ENCODE assay signal across 8 mouse cellular contexts in the genomic region with DNA sequence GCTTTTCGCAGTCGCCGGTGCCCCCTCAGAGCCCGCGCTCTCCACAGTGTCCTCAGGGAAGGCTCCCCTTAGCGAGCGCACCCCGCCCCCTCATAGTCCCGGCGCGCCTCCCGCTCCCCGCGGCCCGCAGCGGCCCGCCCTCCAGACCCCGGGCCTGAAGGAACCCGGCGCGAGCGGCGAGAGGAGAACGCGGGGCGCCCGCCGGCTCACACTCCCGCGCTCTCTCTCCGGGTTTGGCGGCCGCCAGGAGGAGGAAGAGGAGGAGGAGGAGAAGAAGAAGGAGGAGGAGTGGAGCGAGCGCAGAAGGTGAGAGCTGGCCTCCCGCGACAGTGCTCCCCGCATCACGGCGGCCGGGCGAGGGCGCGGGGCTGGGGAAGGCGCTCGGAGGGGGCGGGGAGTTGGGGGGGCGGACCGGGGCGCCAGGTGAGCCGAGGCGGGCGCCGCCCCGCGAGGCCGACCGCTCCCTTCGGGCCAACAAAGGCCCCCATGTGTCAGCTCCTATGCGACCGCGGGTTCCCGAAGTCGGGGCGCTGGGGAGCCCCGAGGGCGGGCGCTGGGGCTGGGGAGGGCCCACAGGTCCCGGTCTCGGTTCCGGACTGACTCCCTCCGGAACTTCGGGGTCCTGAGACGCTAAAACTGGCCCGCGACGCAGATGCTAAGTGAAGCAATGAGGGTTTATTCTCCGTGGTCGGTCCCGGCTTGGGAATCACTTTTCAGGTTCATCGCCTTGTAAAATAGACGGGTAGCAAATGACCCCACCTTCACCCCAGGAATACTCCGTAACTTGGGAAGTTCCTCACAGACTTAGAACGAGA. TPM values are rescaled to one million over a fixed set of nuclear protein-coding genes. Genes with fewer than 3 reads are reported as not detected.
A peak's percentile ranks its signal among the peaks of the same experiment; 100 is the strongest.
DNase-seq lines count a peak whose midpoint lies in the region; ATAC-seq lines count a peak whose summit lies in the region.

No protein-coding gene starts in this region.

- peak overlapping the region; percentile 60 for H3K27ac ChIP-seq in forebrain, embryonic 15.5 days (replicated peaks)
- H3K27ac ChIP-seq in limb, embryonic 13.5 days, result no peak overlapping the region; the same call in 1 of the 2 replicates
- peak overlapping the region; percentile 73 for H3K27ac ChIP-seq in midbrain, embryonic 16.5 days (ENCODE audit: low read length)

- H3K4me1 ChIP-seq in forebrain, embryonic 15.5 days, result peaks cover 8% of the 10 kb centered on the region
- H3K4me1 ChIP-seq in limb, embryonic 13.5 days, result peaks cover 8% of the 10 kb centered on the region; the same call in 1 of the 2 replicates
- H3K4me1 ChIP-seq in midbrain, embryonic 16.5 days (ENCODE audit: control insufficient read depth, insufficient read depth, low read length), result peaks cover 16% of the 10 kb centered on the region

- H3K4me2 ChIP-seq in forebrain, embryonic 15.5 days (replicated peaks), result peak overlapping the region; percentile 96
- peak overlapping the region; percentile 91 for H3K4me2 ChIP-seq in limb, embryonic 13.5 days (replicated peaks)
- peak overlapping the region; percentile 81 for H3K4me2 ChIP-seq in midbrain, embryonic 16.5 days (ENCODE audit: low read length)

- ATAC-seq in forebrain, embryonic 15.5 days (replicated peaks), result peak; percentile 94
- peak; percentile 86 for ATAC-seq in limb, embryonic 13.5 days (ENCODE audit: low FRiP score, low read depth)
- peak; percentile 61 for ATAC-seq in midbrain, embryonic 16.5 days

- WGBS in forebrain, embryonic 15.5 days, result 1% methylated on average over 79 of the region's 84 CpGs
- 1% methylated on average over 73 of the region's 84 CpGs for WGBS in limb, embryonic 13.5 days
- under 1% methylated on average over 60 of the region's 84 CpGs for WGBS in midbrain, embryonic 16.5 days

- H3K9ac ChIP-seq in forebrain, embryonic 15.5 days (replicated peaks), result peak overlapping the region; percentile 75
- H3K9ac ChIP-seq in limb, embryonic 13.5 days, result peak overlapping the region; percentile 86
- H3K9ac ChIP-seq in midbrain, embryonic 16.5 days (ENCODE audit: low read depth, low read length), result peak overlapping the region; percentile 96

- H3K36me3 ChIP-seq in forebrain, embryonic 15.5 days, result no peaks in the 10 kb centered on the region
- no peaks in the 10 kb centered on the region for H3K36me3 ChIP-seq in limb, embryonic 13.5 days
- no peaks in the 10 kb centered on the region for H3K36me3 ChIP-seq in midbrain, embryonic 16.5 days (ENCODE audit: control insufficient read depth, insufficient read depth, low read length)

- H3K9me3 ChIP-seq in forebrain, embryonic 15.5 days, result no peaks in the 10 kb centered on the region
- no peaks in the 10 kb centered on the region for H3K9me3 ChIP-seq in limb, embryonic 13.5 days
- no peaks in the 10 kb centered on the region for H3K9me3 ChIP-seq in midbrain, embryonic 16.5 days (replicated peaks; ENCODE audit: control insufficient read depth, low read length, poor library complexity, severe bottlenecking)

- DNase-seq in left cerebral cortex, adult 18-20 months (ENCODE audit: low spot score in 2 of 2), result peak; percentile 28 to 52
- DNase-seq in left cerebral cortex, adult 9 months (ENCODE audit: low spot score in 2 of 2), result no peak
- peak; percentile 55 for DNase-seq in R1 (ENCODE audit: low read depth, low spot score)
- DNase-seq in urinary bladder, postnatal 36 days (ENCODE audit: low spot score in 2 of 2), result peak; percentile 11 to 23
- no peak for DNase-seq in frontal cortex, postnatal 25 days (ENCODE audit: low spot score in 2 of 2)

- H3K27me3 ChIP-seq in forebrain, embryonic 15.5 days, result no peaks in the 10 kb centered on the region
- peaks cover 20% of the 10 kb centered on the region for H3K27me3 ChIP-seq in limb, embryonic 13.5 days
- no peaks in the 10 kb centered on the region; the same call in 1 of the 2 replicates for H3K27me3 ChIP-seq in midbrain, embryonic 16.5 days (ENCODE audit: control insufficient read depth, insufficient read depth, low read depth, low read length)

- peak overlapping the region; percentile 81 for H3K4me3 ChIP-seq in forebrain, embryonic 15.5 days
- H3K4me3 ChIP-seq in limb, embryonic 13.5 days, result peak overlapping the region; percentile 86
- H3K4me3 ChIP-seq in midbrain, embryonic 16.5 days (ENCODE audit: low read depth, low read length), result peak overlapping the region; percentile 93

RNA-seq across cellular contexts. Expression of a gene that starts 0.5 kb away (rescaled TPM):
- 100 to 1,000 TPM; 423 to 477 TPM for total RNA-seq in left cerebral cortex, adult 18-20 months (2021)
- polyA plus RNA-seq in forebrain, embryonic 15.5 days (2015; fragmentation: Nextera tagmentation; extraction: Ambion mirVana), result 132 and 143 TPM in 2 replicates
- 22.5 and 22.8 TPM in 2 replicates for polyA plus RNA-seq in limb, embryonic 13.5 days (2015; fragmentation: Nextera tagmentation; extraction: Ambion mirVana)
- 148 and 150 TPM in 2 replicates for polyA plus RNA-seq in midbrain, embryonic 16.5 days (2015; fragmentation: Nextera tagmentation; extraction: Ambion mirVana)

RNA-seq across cellular contexts. Expression of a gene that starts 50.8 kb away (rescaled TPM):
- total RNA-seq in left cerebral cortex, adult 18-20 months (2021), result 10 to 100 TPM; 26.4 to 27.9 TPM
- polyA plus RNA-seq in forebrain, embryonic 15.5 days (2015; fragmentation: Nextera tagmentation; extraction: Ambion mirVana), result 7.6 and 9.7 TPM in 2 replicates
- 2.7 and 3.8 TPM in 2 replicates for polyA plus RNA-seq in limb, embryonic 13.5 days (2015; fragmentation: Nextera tagmentation; extraction: Ambion mirVana)
- 15.2 and 18.5 TPM in 2 replicates for polyA plus RNA-seq in midbrain, embryonic 16.5 days (2015; fragmentation: Nextera tagmentation; extraction: Ambion mirVana)

Comparison
In these comparisons a context has a peak if more than half of its experiments do, and no peak if none do; other contexts are left out.
1. DNase-seq: peak in left cerebral cortex, adult 18-20 months (2 of 2), R1 (single experiment) and urinary bladder, postnatal 36 days (2 of 2); none in left cerebral cortex, adult 9 months (0 of 2) and frontal cortex, postnatal 25 days (0 of 2).
2. Peak in every context shown above with its lines, with median percentiles within 50 percentile points of each other: ATAC-seq, H3K4me2 ChIP-seq, H3K4me3 ChIP-seq and H3K9ac ChIP-seq.